Mouse (Mus musculus) limb, embryonic 10.5 days (tissue): ENCODE data around the gene Tox4. TPM values are rescaled to one million over a fixed set of nuclear protein-coding genes. Genes with fewer than 3 reads are reported as not detected.

Experiments used
- DNase-seq: peaks from one replicate; pipeline ENCODE4 v3.0.0-alpha.2; 2017; ENCODE audit warnings: low spot score
- H3K27ac ChIP-seq: fragments of 300-500 bp; sonication (generic); 2 replicates; pipeline ENCODE4 v1.5.1; 2016; ENCODE audit warnings: mild to moderate bottlenecking
- H3K27me3 ChIP-seq: fragments of 300-500 bp; sonication (generic); 2 replicates; pipeline ENCODE4 v1.6.1; 2016; ENCODE audit warnings: low read depth, mild to moderate bottlenecking; ENCODE audit not compliant: poor library complexity, severe bottlenecking
- H3K36me3 ChIP-seq: fragments of 300-500 bp; sonication (generic); 2 replicates; pipeline ENCODE4 v1.6.1; 2016; ENCODE audit warnings: mild to moderate bottlenecking, moderate library complexity
- H3K4me1 ChIP-seq: fragments of 300-500 bp; sonication (generic); 2 replicates; pipeline ENCODE4 v1.6.1; 2016
- H3K4me3 ChIP-seq: fragments of 300-500 bp; sonication (generic); 2 replicates; pipeline ENCODE4 v1.5.1; 2016; ENCODE audit warnings: mild to moderate bottlenecking, moderate library complexity
- H3K9me3 ChIP-seq: fragments of 300-500 bp; sonication (generic); replicated peaks from 2 replicates; pipeline ENCODE4 v1.6.1; 2016; ENCODE audit warnings: mild to moderate bottlenecking
- WGBS: fragments of 180-500 bp; shearing (Covaris S2); methylation state at CpG from one replicate; pipeline ENCODE4 v1.1.7; 2016; 5-methylcytosine and 5-hydroxymethylcytosine counted together
- polyA plus RNA-seq: library from polyadenylated mRNA; unstranded; fragments of >200 nt; fragmentation: Nextera tagmentation; extraction: Ambion mirVana; gene quantifications from 2 replicates; pipeline ENCODE4 v1.2.1, GENCODE M21; 2016

Tox4 gene
- 49.3 and 56.6 TPM in 2 replicates for polyA plus RNA-seq

DNA sequence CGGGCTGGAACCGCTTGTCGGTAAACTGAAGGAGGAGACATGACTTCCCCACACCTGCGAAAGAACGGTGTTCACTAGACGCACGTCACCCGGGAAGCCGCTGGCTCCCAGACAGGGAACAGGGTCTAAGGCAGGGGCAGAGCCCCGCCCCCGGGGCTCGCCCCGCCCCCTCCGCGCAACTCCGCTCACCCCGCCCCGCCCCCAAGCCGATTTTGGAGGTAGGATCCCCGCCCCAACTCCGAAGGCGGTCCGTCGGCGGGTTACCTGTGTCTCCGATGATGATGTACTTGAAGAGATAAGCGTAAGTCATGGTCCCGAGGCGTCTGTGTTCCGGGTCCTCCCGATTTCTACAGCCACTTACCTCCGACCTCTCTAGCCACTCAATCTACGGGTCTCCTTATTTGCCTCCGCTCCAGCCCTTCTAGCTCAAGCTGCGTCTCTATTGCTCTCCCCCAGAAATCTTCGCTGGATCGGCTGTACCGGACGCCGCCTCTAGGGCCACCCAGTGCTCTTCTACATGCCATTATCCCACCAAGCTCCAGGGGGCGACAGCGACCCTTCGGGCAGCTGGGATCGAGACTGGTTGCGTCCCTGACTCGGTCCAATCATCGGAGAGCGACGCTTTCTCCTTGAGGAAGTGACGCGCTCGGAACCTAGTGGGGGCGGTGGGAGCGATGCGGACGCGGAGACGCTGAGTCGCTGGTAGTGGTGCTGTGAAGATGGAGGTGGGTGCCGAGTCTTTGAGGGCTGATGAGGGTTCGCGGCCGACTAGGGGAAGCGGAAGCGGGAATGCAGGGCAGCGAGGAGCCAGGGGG, at the start of gene Tox4, which contains the start of gene Rab2b:
TSS of gene Tox4 (plus strand) at position 215 of the 815 bp plus-strand sequence.
TSS of gene Rab2b (minus strand) at position 614 of the 815 bp plus-strand sequence.
- H3K9me3 ChIP-seq = no peaks in the 10 kb centered on the region
- H3K36me3 ChIP-seq = peaks cover 20% of the 10 kb centered on the region
- under 1% methylated on average over 66 of the region's 66 CpGs for WGBS
- peak; percentile 98 for DNase-seq
- H3K4me1 ChIP-seq = peaks cover 8% of the 10 kb centered on the region
- H3K27ac ChIP-seq = peak within 1 kb of the TSS; percentile 87
- peak within 1 kb of the TSS; percentile 95 for H3K4me3 ChIP-seq
- no peaks in the 10 kb centered on the region for H3K27me3 ChIP-seq

GRCm38 (mm10) chr14:52232249-52232648, 46.7 kb upstream of the Tox4 start:
- H3K9me3 ChIP-seq = no peaks in the 10 kb centered on the region
- H3K36me3 ChIP-seq = peaks cover 100% of the 10 kb centered on the region
- no peaks in the 10 kb centered on the region for H3K4me1 ChIP-seq
- H3K27me3 ChIP-seq = no peaks in the 10 kb centered on the region
- H3K27ac ChIP-seq = no peak overlapping the region
- no peak overlapping the region for H3K4me3 ChIP-seq
- DNase-seq = no peak
- 88% methylated on average over 6 of the region's 6 CpGs for WGBS

- Histone ChIP-seq H3K36me3 (peaks cover 81% of the 10 kb centered on the region), H3K4me1 (no peaks in the 10 kb centered on the region), H3K4me3 (no peak overlapping the region), H3K27ac (no peak overlapping the region), H3K9me3 (no peaks in the 10 kb centered on the region), H3K27me3 (no peaks in the 10 kb centered on the region)
- 97% methylated on average over 7 of the region's 7 CpGs for WGBS
- no peak for DNase-seq
Observed at GRCm38 (mm10) chr14:52235165-52235564, 43.8 kb upstream of the Tox4 start.

- WGBS = 94% methylated on average over 1 of the region's 1 CpGs
- no peak overlapping the region for H3K27ac ChIP-seq
Observed at GRCm38 (mm10) chr14:52236216-52236615, 42.7 kb upstream of the Tox4 start.

GRCm38 (mm10) chr14:52244041-52244689, 34.8 kb upstream of the Tox4 start:
- Histone ChIP-seq H3K4me1 (peaks cover 14% of the 10 kb centered on the region), H3K27ac (peak overlapping the region; percentile 68), H3K36me3 (peaks cover 14% of the 10 kb centered on the region), H3K9me3 (no peaks in the 10 kb centered on the region), H3K4me3 (peak overlapping the region; percentile 78), H3K27me3 (no peaks in the 10 kb centered on the region)
- WGBS = 1% methylated on average over 32 of the region's 32 CpGs
- DNase-seq = peak; percentile 97

More at GRCm38 (mm10) chr14:52236216-52236615, 42.7 kb upstream of the Tox4 start:
- DNase-seq = no peak
- Histone ChIP-seq H3K9me3 (no peaks in the 10 kb centered on the region), H3K4me3 (no peak overlapping the region), H3K27me3 (no peaks in the 10 kb centered on the region), H3K4me1 (no peaks in the 10 kb centered on the region), H3K36me3 (peaks cover 81% of the 10 kb centered on the region)

DNA sequence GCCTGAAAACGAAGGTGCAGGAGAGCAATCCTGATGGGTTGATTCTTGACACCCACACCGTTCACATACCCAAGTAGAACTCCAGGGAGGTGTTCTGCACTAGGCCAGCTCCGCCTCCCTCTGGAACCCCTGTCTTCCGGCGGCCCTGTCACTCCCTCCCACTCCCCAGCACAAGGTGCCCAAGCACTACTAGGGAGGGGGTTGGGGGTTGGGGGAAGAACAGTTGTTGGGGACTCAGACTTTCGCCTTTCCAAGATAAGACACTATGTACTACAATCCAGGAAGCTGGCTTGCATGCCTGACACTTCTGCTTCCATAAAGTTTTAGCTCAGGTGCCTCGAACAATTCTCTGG, 34.3 kb upstream of the Tox4 start:
- WGBS = 14% methylated on average over 7 of the region's 7 CpGs
- H3K9me3 ChIP-seq = no peaks in the 10 kb centered on the region
- H3K27me3 ChIP-seq = no peaks in the 10 kb centered on the region
- H3K36me3 ChIP-seq = peaks cover 13% of the 10 kb centered on the region
- peak overlapping the region; percentile 68 for H3K27ac ChIP-seq
- no peak for DNase-seq
- H3K4me3 ChIP-seq = peak overlapping the region; percentile 78
- peaks cover 14% of the 10 kb centered on the region for H3K4me1 ChIP-seq

DNA sequence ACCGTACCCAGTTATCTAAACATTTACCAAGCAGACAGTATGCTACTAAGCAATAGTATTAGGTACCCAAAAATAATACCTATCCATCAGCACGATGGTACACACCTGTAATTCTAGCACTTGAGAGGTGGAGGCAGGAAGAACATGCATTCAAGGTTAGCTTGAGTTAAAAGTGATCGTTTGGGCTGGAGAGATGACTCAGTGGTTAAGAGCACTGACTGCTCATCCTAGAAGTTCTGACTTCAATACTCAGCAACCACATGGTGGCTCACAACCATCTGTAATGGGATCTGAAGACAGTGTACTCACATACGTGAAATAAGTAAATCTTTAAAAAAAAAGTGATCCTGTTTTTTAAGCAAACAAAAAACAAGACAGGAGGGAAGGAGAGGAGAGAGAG, 32.8 kb upstream of the Tox4 start:
- no peak overlapping the region for H3K27ac ChIP-seq
- H3K36me3 ChIP-seq = peaks cover 8% of the 10 kb centered on the region
- H3K4me3 ChIP-seq = no peak overlapping the region
- 86% methylated on average over 4 of the region's 4 CpGs for WGBS
- no peak for DNase-seq
- H3K9me3 ChIP-seq = no peaks in the 10 kb centered on the region
- H3K27me3 ChIP-seq = no peaks in the 10 kb centered on the region
- H3K4me1 ChIP-seq = peaks cover 14% of the 10 kb centered on the region

GRCm38 (mm10) chr14:52256311-52257175, 22.4 kb upstream of the Tox4 start:
- Histone ChIP-seq H3K36me3 (peaks cover 7% of the 10 kb centered on the region), H3K4me3 (peak overlapping the region; percentile 93), H3K4me1 (peaks cover 5% of the 10 kb centered on the region), H3K27ac (peak overlapping the region; percentile 93), H3K27me3 (no peaks in the 10 kb centered on the region), H3K9me3 (no peaks in the 10 kb centered on the region)
- 12% methylated on average over 18 of the region's 18 CpGs for WGBS
- no peak for DNase-seq

- Histone ChIP-seq H3K9me3 (no peaks in the 10 kb centered on the region), H3K27ac (peak within 1 kb of the TSS; percentile 93), H3K4me3 (peak within 1 kb of the TSS; percentile 93), H3K36me3 (0 out of 2 replicates have a peak, but pooled peaks cover 7% of the 10 kb centered on the region), H3K4me1 (peaks cover 5% of the 10 kb centered on the region), H3K27me3 (no peaks in the 10 kb centered on the region)
- DNase-seq = peak; percentile 98
- WGBS = under 1% methylated on average over 54 of the region's 54 CpGs
Observed at GRCm38 (mm10) chr14:52257484-52258213, 21.3 kb upstream of the Tox4 start, which contains the start of gene Chd8. Gene Chd8 (minus strand): TSS chr14:52257780.

DNA sequence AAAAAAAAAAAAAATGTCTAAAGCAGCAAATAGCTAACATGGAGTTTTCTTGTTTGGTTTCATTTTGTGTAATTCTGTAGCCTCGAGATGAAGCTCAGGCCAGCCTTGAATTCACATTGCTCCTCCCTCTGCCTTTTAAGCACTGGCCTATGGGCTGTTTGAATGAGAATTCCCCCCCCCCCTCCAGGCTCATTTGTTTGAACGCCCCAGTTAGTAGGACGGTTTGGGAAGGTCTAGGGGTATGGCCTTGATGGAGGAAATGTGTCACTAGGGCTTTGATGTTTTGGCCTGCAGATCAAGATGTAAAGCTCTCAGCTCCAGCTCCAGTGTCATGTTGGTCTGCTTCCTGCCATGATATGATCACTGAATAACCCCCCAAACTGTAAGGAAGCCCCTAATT, 6.2 kb upstream of the Tox4 start:
- 70% methylated on average over 3 of the region's 3 CpGs for WGBS
- H3K9me3 ChIP-seq = no peaks in the 10 kb centered on the region
- H3K4me1 ChIP-seq = no peaks in the 10 kb centered on the region
- no peak overlapping the region for H3K27ac ChIP-seq
- H3K4me3 ChIP-seq = no peak overlapping the region
- H3K36me3 ChIP-seq = peaks cover 36% of the 10 kb centered on the region
- DNase-seq = no peak
- no peaks in the 10 kb centered on the region for H3K27me3 ChIP-seq

DNA sequence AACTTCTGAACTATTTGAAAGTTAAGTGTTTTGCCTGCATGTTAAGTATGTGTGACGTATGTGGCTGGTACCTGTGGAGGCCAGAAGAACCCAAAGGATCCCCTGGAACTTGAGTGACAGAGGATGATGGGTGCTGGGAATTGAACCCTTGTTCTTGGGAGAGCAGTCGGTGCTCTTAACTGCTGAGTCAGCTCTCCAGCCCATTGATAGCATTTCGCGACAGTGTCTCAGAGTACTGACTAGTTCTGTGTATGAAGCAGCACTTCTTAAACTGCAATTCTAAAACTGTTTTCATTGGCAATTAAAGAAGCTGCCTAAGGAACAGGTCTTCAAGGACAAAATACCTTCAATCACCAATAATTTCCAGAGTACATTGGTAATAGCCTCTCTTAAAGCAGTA, 1.7 kb upstream of the Tox4 start:
- Histone ChIP-seq H3K36me3 (peaks cover 25% of the 10 kb centered on the region), H3K27me3 (no peaks in the 10 kb centered on the region), H3K27ac (no peak overlapping the region), H3K9me3 (no peaks in the 10 kb centered on the region), H3K4me3 (no peak overlapping the region), H3K4me1 (peaks cover 8% of the 10 kb centered on the region)
- DNase-seq = no peak
- 89% methylated on average over 4 of the region's 4 CpGs for WGBS

DNA sequence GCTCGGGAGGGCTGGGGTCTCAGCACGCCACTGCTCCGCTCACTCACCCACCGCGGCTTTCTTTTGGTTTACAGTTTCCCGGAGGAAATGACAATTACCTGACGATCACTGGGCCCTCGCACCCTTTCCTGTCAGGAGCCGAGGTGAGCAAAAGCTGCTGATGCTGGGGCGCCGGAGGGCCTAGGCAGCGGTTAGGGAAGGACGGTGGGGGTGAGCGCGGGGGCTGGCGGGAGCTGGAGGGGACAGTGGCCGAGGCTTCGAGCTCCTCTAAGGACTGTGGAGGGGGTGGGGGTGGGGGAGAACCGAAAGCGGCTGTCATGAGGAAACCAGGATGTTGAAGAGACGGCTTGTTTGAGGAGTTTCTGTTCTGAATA, 788 bp downstream of the Tox4 start:
- no peaks in the 10 kb centered on the region for H3K9me3 ChIP-seq
- H3K4me1 ChIP-seq = peaks cover 8% of the 10 kb centered on the region
- H3K4me3 ChIP-seq = peak overlapping the region; percentile 95
- DNase-seq = no peak
- H3K27me3 ChIP-seq = no peaks in the 10 kb centered on the region
- peaks cover 17% of the 10 kb centered on the region for H3K36me3 ChIP-seq
- 1% methylated on average over 21 of the region's 21 CpGs for WGBS
- peak overlapping the region; percentile 87 for H3K27ac ChIP-seq
